Mouse (Mus musculus): ENCODE data around the gene Txndc12. TPM values are rescaled to one million over a fixed set of nuclear protein-coding genes. Genes with fewer than 3 reads are reported as not detected.

The Txndc12 gene
- total RNA-seq, 2 experiments from 2014 or later, result 26.8 to 27.3 TPM

Other genes starting within 250 kb of the Txndc12 start
- 10 to 100 TPM; 20.0 to 24.8 TPM for gene Cc2d1b, start 214.7 kb upstream of the Txndc12 start, total RNA-seq (2021)
- gene 3110021N24Rik, start 115.0 kb upstream of the Txndc12 start, total RNA-seq (2021), result 1 to 10 TPM in 1 of 2 experiments, under 1 TPM in 1; 0.42 to 1.2 TPM
- gene Zfyve9, start 53.8 kb upstream of the Txndc12 start, total RNA-seq (2021), result 10 to 100 TPM; 26.1 to 28.5 TPM
- gene Btf3l4, start 987 bp upstream of the Txndc12 start, total RNA-seq (2021), result 10 to 100 TPM; 72.7 to 76.4 TPM
- 10 to 100 TPM; 16.8 to 18.5 TPM for gene Kti12, start 13.2 kb downstream of the Txndc12 start, total RNA-seq (2021)
- not detected for gene A730015C16Rik, start 14.0 kb downstream of the Txndc12 start, total RNA-seq (2021)
- 1 to 10 TPM in 1 of 2 experiments, under 1 TPM in 1; 0.52 to 1.1 TPM for gene Rab3b, start 44.5 kb downstream of the Txndc12 start, total RNA-seq (2021)
- gene Nrd1, start 166.1 kb downstream of the Txndc12 start, total RNA-seq (2021), result 100 to 1,000 TPM in 1 of 2 experiments, 10 to 100 TPM in 1; 80.9 to 113 TPM

All from gastrocnemius, postnatal 10 days (tissue).